ENCODE assay signal across 28 mouse cellular contexts in genomic region chr2:76342146-76342545, GRCm38 (mm10). TPM values are rescaled to one million over a fixed set of nuclear protein-coding genes. Genes with fewer than 3 reads are reported as not detected.
DNase-seq lines count a peak whose midpoint lies in the region; ATAC-seq and TF ChIP-seq lines count a peak whose summit lies in the region.
"Had no signal": no experiment of that assay in that cellular context is flagged by ENCODE, and none has a peak within 500 bp of the region (broad histone marks: within the 10 kb centered on the region; RNA-seq: fewer than 3 reads in every experiment).

No protein-coding gene starts in this region.

- 82% methylated on average over 9 of the region's 9 CpGs for WGBS in heart, embryonic 12.5 days
- 85% methylated on average over 9 of the region's 9 CpGs for WGBS in kidney, adult 2 months

- H3K4me3 ChIP-seq in heart, embryonic 12.5 days = no peak overlapping the region
- no peak overlapping the region for H3K4me3 ChIP-seq in kidney, adult 2 months (ENCODE audit: insufficient read depth, low read depth, low read length)
- H3K4me3 ChIP-seq: forebrain, embryonic 10.5 days; forebrain, embryonic 13.5 days; heart, embryonic 15.5 days; hindbrain, embryonic 10.5 days; hindbrain, embryonic 13.5 days; kidney, embryonic 15.5 days had no signal

- no peak for ATAC-seq in heart, embryonic 12.5 days (ENCODE audit: insufficient number of reproducible peaks, low FRiP score)
- ATAC-seq: CD4-positive, CD25-positive, alpha-beta regulatory T cell, adult 4 months; forebrain, embryonic 13.5 days; forebrain, embryonic 16.5 days; intestine, postnatal 0 days had no signal

- DNase-seq in cerebellum, adult 9-10 months = peak; percentile 6
- DNase-seq in cerebellum, adult 11-12 months = no peak
- peak; percentile 34 for DNase-seq in heart, adult 11 months
- DNase-seq in cerebellum, postnatal 25 days = peak; percentile 48 to 62
- no peak for DNase-seq in kidney, adult 2 months
- DNase-seq: adrenal gland, adult 2 months; adrenal gland, postnatal 14 days; gastrocnemius, postnatal 10 days; gastrocnemius, postnatal 36 days; heart, postnatal 10 days; heart, postnatal 36 days; kidney, adult 8-10 months had no signal

- H3K4me2 ChIP-seq in heart, embryonic 12.5 days = no peak overlapping the region
- H3K4me2 ChIP-seq: forebrain, embryonic 13.5 days; heart, embryonic 11.5 days; heart, embryonic 15.5 days; hindbrain, embryonic 13.5 days; kidney, embryonic 15.5 days had no signal

- no peak overlapping the region for H3K9ac ChIP-seq in heart, embryonic 12.5 days
- H3K9ac ChIP-seq: forebrain, embryonic 13.5 days; heart, embryonic 15.5 days; hindbrain, embryonic 13.5 days; kidney, embryonic 15.5 days had no signal

- H3K9me3 ChIP-seq in heart, embryonic 12.5 days (replicated peaks) = no peaks in the 10 kb centered on the region
- H3K9me3 ChIP-seq: forebrain, embryonic 10.5 days; forebrain, embryonic 13.5 days; heart, embryonic 15.5 days; hindbrain, embryonic 10.5 days; hindbrain, embryonic 13.5 days; kidney, embryonic 15.5 days had no signal

- no peak for TF ChIP-seq POLR2A in kidney, adult 2 months (IDR thresholded peaks at IDR 0.05; ENCODE audit: low read depth, low read length)

- no peaks in the 10 kb centered on the region for H3K36me3 ChIP-seq in heart, embryonic 12.5 days
- no peaks in the 10 kb centered on the region for H3K36me3 ChIP-seq in kidney, adult 2 months (ENCODE audit: control insufficient read depth, insufficient read depth, low read length)
- H3K36me3 ChIP-seq: forebrain, embryonic 10.5 days; heart, embryonic 15.5 days; hindbrain, embryonic 10.5 days; hindbrain, embryonic 13.5 days; kidney, embryonic 15.5 days had no signal

- no peak for TF ChIP-seq CTCF in kidney, adult 2 months (conservative IDR thresholded peaks at IDR 0.05; ENCODE audit: insufficient read depth, insufficient read length, low read depth, low read length)

- peaks cover 29% of the 10 kb centered on the region for H3K27me3 ChIP-seq in heart, embryonic 12.5 days (replicated peaks)
- H3K27me3 ChIP-seq in kidney, adult 2 months (replicated peaks; ENCODE audit: control insufficient read depth, insufficient read depth, low read length) = no peaks in the 10 kb centered on the region

- H3K27ac ChIP-seq in heart, embryonic 12.5 days (ENCODE audit: poor library complexity, severe bottlenecking) = no peak overlapping the region
- H3K27ac ChIP-seq in kidney, adult 2 months (ENCODE audit: insufficient read depth, low read depth, low read length) = no peak overlapping the region
- H3K27ac ChIP-seq: forebrain, embryonic 10.5 days; forebrain, embryonic 13.5 days; heart, embryonic 15.5 days; hindbrain, embryonic 10.5 days; hindbrain, embryonic 13.5 days; kidney, embryonic 15.5 days had no signal

- peaks cover 9% of the 10 kb centered on the region for H3K4me1 ChIP-seq in heart, embryonic 12.5 days (replicated peaks)
- 0 out of 2 replicates have a peak, but pooled peaks cover 3% of the 10 kb centered on the region for H3K4me1 ChIP-seq in kidney, adult 2 months (ENCODE audit: control insufficient read depth, insufficient read depth, low read length)

RNA-seq across cellular contexts. Expression of gene Pde11a, which starts 3.6 kb away (rescaled TPM):
- polyA plus RNA-seq in heart, embryonic 12.5 days (2016; fragmentation: Nextera tagmentation; extraction: Ambion mirVana) = 0.06 TPM in 2 replicates
- polyA plus RNA-seq in kidney, adult 2 months (2012; rRNA removed) = 0.83 and 0.95 TPM in 2 replicates
- polyA plus RNA-seq: adrenal gland, adult 2 months; C2C12 had no signal

RNA-seq across cellular contexts. Expression of gene Cyct, which starts 18.1 kb away (rescaled TPM):
- polyA plus RNA-seq in heart, embryonic 12.5 days (2016; fragmentation: Nextera tagmentation; extraction: Ambion mirVana) = not detected in 2 replicates
- polyA plus RNA-seq in kidney, adult 2 months (2012; rRNA removed) = not detected in 2 replicates
- polyA plus RNA-seq: adrenal gland, adult 2 months; brain, embryonic 14.5 days; C2C12; CD4-positive, CD25-positive, alpha-beta regulatory T cell, adult 4 months; embryonic facial prominence, embryonic 11.5 days; embryonic facial prominence, embryonic 14.5 days; forebrain, embryonic 10.5 days; forebrain, embryonic 13.5 days; forebrain, embryonic 16.5 days; hindbrain, embryonic 10.5 days; hindbrain, embryonic 13.5 days; intestine, embryonic 14.5 days; intestine, postnatal 0 days; kidney, embryonic 15.5 days had no signal

RNA-seq across cellular contexts. Expression of gene Rbm45, which starts 27.6 kb away (rescaled TPM):
- polyA plus RNA-seq in heart, embryonic 12.5 days (2016; fragmentation: Nextera tagmentation; extraction: Ambion mirVana) = 14.2 and 14.9 TPM in 2 replicates
- polyA plus RNA-seq in kidney, adult 2 months (2012; rRNA removed) = 8.3 and 8.9 TPM in 2 replicates

Comparison
In these comparisons a context has a peak if more than half of its experiments do, and no peak if none do; other contexts are left out.
1. DNase-seq: peak in cerebellum, adult 9-10 months (single experiment), heart, adult 11 months (single experiment) and cerebellum, postnatal 25 days (2 of 2); none in cerebellum, adult 11-12 months (single experiment) and kidney, adult 2 months (single experiment).